Mouse (Mus musculus): Measurements from ENCODE around the gene Dock1.

Gene Dock1

GRCm38 (mm10) chr7:134823891-134824290, 153.4 kb downstream of the Dock1 start:
- DNase-seq (ENCODE audit: extremely low spot score): no peak

- DNase-seq (ENCODE audit: extremely low spot score): no peak
Observed at GRCm38 (mm10) chr7:134840066-134840465, 169.6 kb downstream of the Dock1 start.

- no peak for DNase-seq (ENCODE audit: extremely low spot score)
Observed at GRCm38 (mm10) chr7:134842751-134843150, 172.3 kb downstream of the Dock1 start.

DNA sequence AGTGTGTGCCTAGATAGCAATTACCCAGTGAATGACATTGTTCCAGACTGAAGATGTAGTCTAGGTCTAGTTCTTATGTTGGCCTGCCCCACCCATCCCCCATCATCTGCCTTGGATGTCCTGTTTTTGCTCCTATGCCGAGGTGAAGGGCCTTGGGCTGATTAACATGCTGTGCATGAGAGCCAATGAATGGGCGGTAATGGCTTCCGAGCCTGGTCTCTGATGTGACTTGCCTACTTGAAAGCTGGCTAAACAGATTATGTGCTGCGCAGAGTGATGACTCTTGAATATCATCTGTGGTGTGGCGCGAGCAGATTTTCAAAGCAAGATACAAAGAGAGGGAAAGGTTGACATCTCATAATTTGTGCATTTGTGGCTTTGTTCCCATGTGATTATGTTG, 191.5 kb downstream of the Dock1 start:
- DNase-seq (ENCODE audit: extremely low spot score): no peak

GRCm38 (mm10) chr7:134864175-134864574, 193.7 kb downstream of the Dock1 start:
- DNase-seq (ENCODE audit: extremely low spot score): peak; percentile 50

DNA sequence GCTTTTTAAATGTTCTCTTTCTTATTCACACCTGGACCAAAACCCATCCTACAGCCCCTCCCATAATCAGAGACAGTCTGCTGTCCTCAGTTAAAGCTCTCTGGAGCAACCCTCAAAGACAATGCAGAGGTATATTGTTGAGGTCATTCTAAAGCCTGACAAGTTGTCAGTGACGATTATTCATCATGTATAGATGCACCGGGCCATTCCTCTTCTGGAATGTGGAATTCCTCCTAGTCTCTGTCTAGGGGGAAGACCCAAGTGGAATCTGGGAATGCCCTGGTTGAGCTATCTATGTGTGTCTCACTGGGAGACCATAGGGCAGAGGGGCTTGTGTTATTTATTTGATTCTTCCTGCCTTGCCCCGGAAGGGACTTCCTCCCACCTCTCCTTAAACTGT, 202.1 kb downstream of the Dock1 start:
- DNase-seq (ENCODE audit: extremely low spot score): no peak

- no peak for DNase-seq (ENCODE audit: extremely low spot score)
Observed at GRCm38 (mm10) chr7:134872981-134873380, 202.5 kb downstream of the Dock1 start.

GRCm38 (mm10) chr7:134878985-134879384, 208.5 kb downstream of the Dock1 start:
- DNase-seq (ENCODE audit: extremely low spot score): no peak

GRCm38 (mm10) chr7:134880431-134880830, 210.0 kb downstream of the Dock1 start:
- no peak for DNase-seq (ENCODE audit: extremely low spot score)

- no peak for DNase-seq (ENCODE audit: extremely low spot score)
Observed at GRCm38 (mm10) chr7:134883516-134883915, 213.1 kb downstream of the Dock1 start.

- no peak for DNase-seq (ENCODE audit: extremely low spot score)
Observed at GRCm38 (mm10) chr7:134892449-134892871, 222.0 kb downstream of the Dock1 start.

DNA sequence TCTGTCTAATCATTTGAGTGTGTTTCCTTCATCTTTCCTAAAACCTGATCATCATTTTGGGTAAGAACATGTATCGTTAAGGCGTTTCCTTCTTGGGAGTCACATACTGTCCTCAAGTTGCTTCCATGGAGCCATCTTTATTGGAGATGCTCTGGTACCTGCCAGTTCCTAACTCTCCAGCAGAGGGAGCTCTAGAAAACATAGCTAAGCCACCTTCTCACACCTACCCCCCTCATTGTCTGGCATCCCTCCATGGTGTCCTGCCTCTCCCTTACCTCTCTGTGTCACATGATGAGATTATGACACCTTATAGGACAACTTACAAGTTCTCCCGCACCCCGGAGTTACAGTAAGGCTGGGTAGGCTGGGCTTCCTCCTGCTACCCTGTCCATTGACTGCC, 222.5 kb downstream of the Dock1 start:
- DNase-seq (ENCODE audit: extremely low spot score): no peak

DNA sequence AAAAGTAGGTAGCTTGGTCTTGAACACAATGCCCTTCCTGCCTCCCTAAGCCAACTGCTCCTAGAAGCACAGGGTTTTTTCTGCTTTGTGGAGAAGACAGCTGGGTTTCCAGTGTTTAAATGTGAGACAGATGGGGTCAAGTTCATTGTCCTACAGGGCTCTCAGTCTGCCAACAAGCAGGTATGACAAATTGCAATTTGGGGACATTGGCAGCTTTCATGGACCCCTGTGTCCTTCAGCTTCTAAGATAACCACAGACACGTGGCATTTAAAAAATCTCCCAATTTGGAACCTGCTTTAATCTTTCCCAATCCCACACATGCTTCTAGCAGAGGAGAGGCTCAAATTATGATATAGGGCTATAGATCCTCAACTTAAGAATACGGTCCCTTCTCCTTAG, 224.2 kb downstream of the Dock1 start:
- no peak for DNase-seq (ENCODE audit: extremely low spot score)

DNA sequence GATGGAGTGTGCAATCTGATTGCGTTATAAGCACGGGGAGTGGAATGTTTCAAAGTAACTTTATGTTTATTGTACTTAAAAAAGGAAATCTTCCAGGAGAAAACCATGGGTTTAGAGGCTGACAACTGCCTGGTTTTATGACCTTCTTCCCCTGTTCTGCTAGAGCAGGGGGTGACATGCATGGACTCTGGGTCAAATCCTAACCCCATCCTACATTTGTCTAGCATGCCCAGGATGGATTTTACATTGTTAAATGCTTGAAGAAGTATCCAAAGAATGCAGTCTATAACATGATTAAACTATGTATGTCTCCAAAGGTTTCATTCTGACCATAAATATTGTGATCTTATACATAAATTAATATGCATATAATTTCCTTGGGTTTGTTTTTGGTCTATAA, 229.0 kb downstream of the Dock1 start:
- DNase-seq (ENCODE audit: extremely low spot score): no peak

- no peak for DNase-seq (ENCODE audit: extremely low spot score)
Observed at GRCm38 (mm10) chr7:134901992-134902391, 231.5 kb downstream of the Dock1 start.

DNA sequence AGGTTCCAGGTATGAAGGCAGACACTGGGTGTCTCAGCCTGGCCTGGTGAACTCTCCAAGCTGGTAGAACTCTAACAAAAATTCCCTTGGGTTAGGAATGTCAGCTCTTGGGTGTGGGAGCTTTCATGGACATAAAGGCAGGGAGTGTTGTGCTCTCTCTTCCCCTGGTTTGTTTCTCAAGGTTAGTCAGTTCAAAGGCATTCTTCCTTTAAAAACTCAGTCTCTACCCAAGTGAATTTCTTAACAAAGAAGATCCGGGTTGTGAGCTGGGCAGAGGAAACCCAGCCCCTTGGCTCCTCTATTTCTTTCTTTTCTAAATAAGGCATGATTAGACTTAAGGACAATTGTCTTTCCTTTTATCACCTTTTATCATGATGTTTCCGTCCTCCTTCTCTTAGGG, 261.4 kb downstream of the Dock1 start:
- DNase-seq (ENCODE audit: extremely low spot score): no peak

GRCm38 (mm10) chr7:134937471-134937926, 267.0 kb downstream of the Dock1 start:
- DNase-seq (ENCODE audit: extremely low spot score): peak; percentile 42

DNA sequence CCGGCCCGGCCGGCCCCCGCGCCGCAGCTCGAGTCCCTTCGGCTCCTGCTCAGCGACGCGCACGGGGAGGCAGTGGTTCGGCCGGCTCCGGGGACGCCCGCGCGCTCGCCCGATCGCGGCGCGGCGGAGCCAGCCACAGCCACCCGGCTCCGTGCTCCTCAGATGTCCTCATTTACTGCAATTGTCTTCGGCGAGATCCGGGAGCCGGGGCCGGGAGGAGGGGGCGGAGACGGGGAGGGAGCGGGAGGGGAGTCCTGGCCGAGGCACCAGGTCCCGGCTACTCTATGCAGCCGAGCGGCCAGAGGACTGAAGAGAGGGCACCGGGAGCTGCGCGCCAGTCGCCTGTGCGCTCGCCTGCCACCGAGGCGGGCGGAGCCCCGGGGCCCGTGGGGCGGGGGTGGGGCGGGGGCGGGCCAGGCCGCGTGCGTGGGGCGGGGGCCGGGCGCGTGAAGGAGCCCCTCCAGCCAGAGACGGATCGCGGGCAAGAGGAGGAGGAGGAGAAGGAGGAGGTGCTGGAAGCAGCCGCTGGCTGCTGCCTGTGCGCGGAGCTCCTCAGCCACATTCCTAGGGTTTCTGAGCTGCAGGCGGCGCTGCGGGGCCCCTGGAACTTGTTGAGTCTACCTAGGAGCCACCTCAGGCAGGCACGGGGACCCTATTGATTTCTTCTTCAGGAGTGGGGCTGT, 267.6 kb downstream of the Dock1 start, which contains the start of gene Fam196a:
Fam196a (minus strand) TSS at position 504 of the 683 bp plus-strand sequence.
- peak; percentile 77 for DNase-seq (ENCODE audit: extremely low spot score)

- no peak for DNase-seq (ENCODE audit: extremely low spot score)
Observed at GRCm38 (mm10) chr7:134941891-134942290, 271.4 kb downstream of the Dock1 start.

GRCm38 (mm10) chr7:134943063-134943462, 272.6 kb downstream of the Dock1 start:
- no peak for DNase-seq (ENCODE audit: extremely low spot score)

- no peak for DNase-seq (ENCODE audit: extremely low spot score)
Observed at GRCm38 (mm10) chr7:134943701-134944100, 273.2 kb downstream of the Dock1 start.

- DNase-seq (ENCODE audit: extremely low spot score): no peak
Observed at GRCm38 (mm10) chr7:134945925-134946716, 275.7 kb downstream of the Dock1 start.

DNA sequence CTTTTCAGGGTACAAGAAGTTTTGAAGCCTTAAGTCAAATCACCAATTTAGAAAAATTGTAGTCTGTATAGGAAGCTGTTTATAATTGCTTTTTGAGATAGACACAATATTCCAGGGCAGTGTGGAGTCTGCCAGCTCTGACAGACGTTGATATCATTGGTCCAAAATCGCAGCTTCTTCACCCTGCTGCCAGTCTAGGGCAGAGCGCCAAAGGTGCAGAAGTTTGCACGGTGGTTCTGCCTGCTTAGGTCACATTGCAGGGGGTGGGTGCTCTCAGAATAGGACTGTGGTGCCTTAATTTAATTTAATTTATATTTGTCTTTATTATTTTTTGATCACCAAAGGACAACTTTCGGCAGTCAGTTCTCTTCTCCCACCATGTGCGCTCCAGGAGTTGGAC, 288.6 kb downstream of the Dock1 start:
- DNase-seq (ENCODE audit: extremely low spot score): no peak
